Mouse (Mus musculus): Measurements from ENCODE around the gene Wbp2. TPM values are rescaled to one million over a fixed set of nuclear protein-coding genes. Genes with fewer than 3 reads are reported as not detected.
"Not testable (repeated sequence)": the region's sequence is repeated elsewhere in the genome, so short reads cannot be mapped to it uniquely, and the experiment has no call there.

Wbp2 gene
- polyA plus RNA-seq, 1 experiment, result 288 TPM

- Histone ChIP-seq H3K27me3 (ENCODE audit: control insufficient read depth, insufficient read depth, low read length) (no peaks in the 10 kb centered on the region), H3K4me1 (replicated peaks; ENCODE audit: control insufficient read depth, insufficient read depth, low read length) (peaks cover 28% of the 10 kb centered on the region), H3K27ac (ENCODE audit: control insufficient read depth, insufficient read depth, low read length) (peak within 1 kb of the TSS; percentile 85), H3K36me3 (ENCODE audit: control insufficient read depth, insufficient read depth, low read length) (peaks cover 10% of the 10 kb centered on the region), H3K4me3 (ENCODE audit: control insufficient read depth, insufficient read depth, low read length) (peak within 1 kb of the TSS; percentile 66)
- WGBS, result under 1% methylated on average over 69 of the region's 69 CpGs
- peak; percentile 87 for DNase-seq
- TF ChIP-seq POLR2A (IDR thresholded peaks at IDR 0.05; ENCODE audit: control insufficient read depth, extremely low read depth, insufficient read depth, low read length, poor library complexity), result no peak
- TF ChIP-seq CTCF (IDR thresholded peaks at IDR 0.05; ENCODE audit: borderline replicate concordance, control insufficient read depth, extremely low read depth, insufficient read depth, low read length, poor library complexity), result peak; percentile 93
Observed at GRCm38 (mm10) chr11:116130488-116131205, 43.9 kb upstream of the Wbp2 start, which contains the start of gene Trim65. TSS of gene Trim65 (minus strand) at chr11:116131128.

- DNase-seq, result peak; percentile 31
- 5% methylated on average over 8 of the region's 8 CpGs for WGBS
- TF ChIP-seq CTCF (IDR thresholded peaks at IDR 0.05; ENCODE audit: borderline replicate concordance, control insufficient read depth, extremely low read depth, insufficient read depth, low read length, poor library complexity), result no peak
- no peak for TF ChIP-seq POLR2A (IDR thresholded peaks at IDR 0.05; ENCODE audit: control insufficient read depth, extremely low read depth, insufficient read depth, low read length, poor library complexity)
- Histone ChIP-seq H3K36me3 (ENCODE audit: control insufficient read depth, insufficient read depth, low read length) (peaks cover 16% of the 10 kb centered on the region), H3K27me3 (ENCODE audit: control insufficient read depth, insufficient read depth, low read length) (no peaks in the 10 kb centered on the region), H3K27ac (ENCODE audit: control insufficient read depth, insufficient read depth, low read length) (peak overlapping the region; percentile 18; the same call in 1 of the 2 replicates), H3K4me3 (ENCODE audit: control insufficient read depth, insufficient read depth, low read length) (peak overlapping the region; percentile 66), H3K4me1 (replicated peaks; ENCODE audit: control insufficient read depth, insufficient read depth, low read length) (peaks cover 28% of the 10 kb centered on the region)
Observed at GRCm38 (mm10) chr11:116129993-116130487, 43.2 kb upstream of the Wbp2 start.

- Histone ChIP-seq H3K4me1 (replicated peaks; ENCODE audit: control insufficient read depth, insufficient read depth, low read length) (peaks cover 28% of the 10 kb centered on the region), H3K4me3 (ENCODE audit: control insufficient read depth, insufficient read depth, low read length) (peak overlapping the region; percentile 66), H3K27me3 (ENCODE audit: control insufficient read depth, insufficient read depth, low read length) (no peaks in the 10 kb centered on the region), H3K36me3 (ENCODE audit: control insufficient read depth, insufficient read depth, low read length) (peaks cover 16% of the 10 kb centered on the region), H3K27ac (ENCODE audit: control insufficient read depth, insufficient read depth, low read length) (no peak overlapping the region)
- 79% methylated on average over 9 of the region's 9 CpGs for WGBS
- DNase-seq, result no peak
- TF ChIP-seq POLR2A (IDR thresholded peaks at IDR 0.05; ENCODE audit: control insufficient read depth, extremely low read depth, insufficient read depth, low read length, poor library complexity) (no peak), CTCF (IDR thresholded peaks at IDR 0.05; ENCODE audit: borderline replicate concordance, control insufficient read depth, extremely low read depth, insufficient read depth, low read length, poor library complexity) (no peak)
Observed at GRCm38 (mm10) chr11:116129091-116129790, 42.4 kb upstream of the Wbp2 start.

- Histone ChIP-seq H3K36me3 (ENCODE audit: control insufficient read depth, insufficient read depth, low read length) (peaks cover 20% of the 10 kb centered on the region), H3K27me3 (ENCODE audit: control insufficient read depth, insufficient read depth, low read length) (no peaks in the 10 kb centered on the region), H3K4me1 (replicated peaks; ENCODE audit: control insufficient read depth, insufficient read depth, low read length) (peaks cover 24% of the 10 kb centered on the region), H3K4me3 (ENCODE audit: control insufficient read depth, insufficient read depth, low read length) (no peak overlapping the region), H3K27ac (ENCODE audit: control insufficient read depth, insufficient read depth, low read length) (no peak overlapping the region)
- WGBS, result 93% methylated on average over 9 of the region's 9 CpGs
- no peak for DNase-seq
- TF ChIP-seq POLR2A (IDR thresholded peaks at IDR 0.05; ENCODE audit: control insufficient read depth, extremely low read depth, insufficient read depth, low read length, poor library complexity) (no peak), CTCF (IDR thresholded peaks at IDR 0.05; ENCODE audit: borderline replicate concordance, control insufficient read depth, extremely low read depth, insufficient read depth, low read length, poor library complexity) (no peak)
Observed at GRCm38 (mm10) chr11:116127986-116128385, 41.2 kb upstream of the Wbp2 start.

- Histone ChIP-seq H3K27ac (ENCODE audit: control insufficient read depth, insufficient read depth, low read length) (no peak within 1 kb of the TSS), H3K4me1 (replicated peaks; ENCODE audit: control insufficient read depth, insufficient read depth, low read length) (peaks cover 18% of the 10 kb centered on the region), H3K36me3 (ENCODE audit: control insufficient read depth, insufficient read depth, low read length) (peaks cover 20% of the 10 kb centered on the region), H3K27me3 (ENCODE audit: control insufficient read depth, insufficient read depth, low read length) (no peaks in the 10 kb centered on the region), H3K4me3 (ENCODE audit: control insufficient read depth, insufficient read depth, low read length) (no peak within 1 kb of the TSS)
- 91% methylated on average over 23 of the region's 23 CpGs for WGBS
- DNase-seq, result no peak
- TF ChIP-seq CTCF (IDR thresholded peaks at IDR 0.05; ENCODE audit: borderline replicate concordance, control insufficient read depth, extremely low read depth, insufficient read depth, low read length, poor library complexity) (no peak), POLR2A (IDR thresholded peaks at IDR 0.05; ENCODE audit: control insufficient read depth, extremely low read depth, insufficient read depth, low read length, poor library complexity) (no peak)
Observed at GRCm38 (mm10) chr11:116127156-116127980, 40.6 kb upstream of the Wbp2 start, which contains the start of gene Trim47. TSS of gene Trim47 (minus strand) at chr11:116127210.

GRCm38 (mm10) chr11:116126261-116126660 is 39.5 kb upstream of the Wbp2 start:
- no peaks in the 10 kb centered on the region for H3K27me3 ChIP-seq (ENCODE audit: control insufficient read depth, insufficient read depth, low read length)
- over 99% methylated on average over 15 of the region's 15 CpGs for WGBS
- DNase-seq, result no peak
- no peak overlapping the region for H3K4me3 ChIP-seq (ENCODE audit: control insufficient read depth, insufficient read depth, low read length)
- H3K4me1 ChIP-seq (replicated peaks; ENCODE audit: control insufficient read depth, insufficient read depth, low read length), result peaks cover 13% of the 10 kb centered on the region
- peaks cover 20% of the 10 kb centered on the region for H3K36me3 ChIP-seq (ENCODE audit: control insufficient read depth, insufficient read depth, low read length)
- no peak overlapping the region for H3K27ac ChIP-seq (ENCODE audit: control insufficient read depth, insufficient read depth, low read length)
- TF ChIP-seq CTCF (IDR thresholded peaks at IDR 0.05; ENCODE audit: borderline replicate concordance, control insufficient read depth, extremely low read depth, insufficient read depth, low read length, poor library complexity), result no peak
- TF ChIP-seq POLR2A (IDR thresholded peaks at IDR 0.05; ENCODE audit: control insufficient read depth, extremely low read depth, insufficient read depth, low read length, poor library complexity), result no peak

- not testable (repeated sequence) for H3K27me3 ChIP-seq (ENCODE audit: control insufficient read depth, insufficient read depth, low read length); H3K4me1 ChIP-seq (replicated peaks; ENCODE audit: control insufficient read depth, insufficient read depth, low read length); H3K27ac ChIP-seq (ENCODE audit: control insufficient read depth, insufficient read depth, low read length); H3K4me3 ChIP-seq (ENCODE audit: control insufficient read depth, insufficient read depth, low read length); DNase-seq
- peaks cover 17% of the 10 kb centered on the region for H3K36me3 ChIP-seq (ENCODE audit: control insufficient read depth, insufficient read depth, low read length)
- WGBS, result 98% methylated on average over 8 of the region's 8 CpGs
Observed at GRCm38 (mm10) chr11:116121731-116122245, 35.0 kb upstream of the Wbp2 start.

Measured in thymus, adult 2 months (tissue).